Mouse (Mus musculus): Measurements from ENCODE around the gene Nt5dc3. TPM values are rescaled to one million over a fixed set of nuclear protein-coding genes. Genes with fewer than 3 reads are reported as not detected.

The Nt5dc3 gene
- polyA plus RNA-seq, 1 experiment = 8.8 TPM

DNA sequence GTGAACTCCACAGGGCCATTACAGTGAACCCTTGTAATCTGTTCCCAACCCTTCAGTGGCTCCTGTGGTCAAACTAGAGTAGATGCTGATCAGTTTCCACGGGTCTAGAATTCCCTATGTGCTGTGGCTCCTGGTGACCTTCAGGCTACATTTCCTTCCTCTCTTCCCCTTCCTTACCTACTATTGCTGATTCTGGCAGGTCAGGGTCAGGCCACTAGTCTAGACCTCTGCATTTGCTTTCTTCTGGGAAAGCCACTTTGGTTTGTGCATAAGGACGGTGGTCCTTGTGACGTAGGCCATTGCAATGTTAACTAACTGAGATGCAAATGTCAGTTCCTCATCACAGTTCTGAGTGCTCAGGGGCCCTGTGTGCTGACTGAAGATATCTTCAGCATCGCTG lies 81.6 kb downstream of the Nt5dc3 start:
- no peaks in the 10 kb centered on the region for H3K36me3 ChIP-seq (ENCODE audit: control insufficient read depth, insufficient read depth, low read length, poor library complexity, severe bottlenecking)
- no peak overlapping the region for H3K4me3 ChIP-seq (ENCODE audit: low read depth, low read length)
- H3K9me3 ChIP-seq (replicated peaks; ENCODE audit: control insufficient read depth, insufficient read depth, low read length, poor library complexity, severe bottlenecking) = no peaks in the 10 kb centered on the region
- TF ChIP-seq EP300 (IDR thresholded peaks at IDR 0.05; ENCODE audit: insufficient read depth, low read depth, low read length) (no peak), POLR2A (IDR thresholded peaks at IDR 0.05; ENCODE audit: insufficient read depth, low read length) (no peak), CTCF (IDR thresholded peaks at IDR 0.05; ENCODE audit: low read depth, low read length) (no peak)
- H3K9ac ChIP-seq (ENCODE audit: low read depth, poor library complexity, severe bottlenecking) = no peak overlapping the region
- H3K4me1 ChIP-seq (ENCODE audit: control insufficient read depth, insufficient read depth, low read length) = no peaks in the 10 kb centered on the region
- H3K27me3 ChIP-seq (ENCODE audit: control insufficient read depth, insufficient read depth, low read length, poor library complexity, severe bottlenecking) = no peaks in the 10 kb centered on the region
- H3K27ac ChIP-seq (ENCODE audit: insufficient read depth, low read length) = no peak overlapping the region

DNA sequence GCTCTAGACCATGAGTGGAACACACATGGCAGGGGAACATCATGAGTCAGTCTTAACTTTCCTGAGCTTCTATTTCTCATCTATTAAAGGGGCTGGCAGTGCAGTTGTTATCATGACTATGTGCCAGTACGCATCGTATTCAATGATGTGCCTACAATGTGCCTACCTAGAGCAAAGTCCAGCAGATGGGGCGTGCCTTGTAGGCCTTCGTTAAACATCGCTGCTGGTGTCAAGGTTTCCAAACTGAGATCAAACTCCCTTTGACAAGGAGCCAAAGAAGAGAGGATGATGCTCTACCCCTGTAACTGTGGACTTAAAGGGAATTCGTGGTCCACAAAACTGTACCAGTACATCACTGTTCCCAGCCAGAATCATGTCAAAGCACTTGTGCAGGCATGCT lies 83.7 kb downstream of the Nt5dc3 start:
- H3K9ac ChIP-seq (ENCODE audit: low read depth, poor library complexity, severe bottlenecking) = no peak overlapping the region
- TF ChIP-seq POLR2A (IDR thresholded peaks at IDR 0.05; ENCODE audit: insufficient read depth, low read length) (no peak), CTCF (IDR thresholded peaks at IDR 0.05; ENCODE audit: low read depth, low read length) (no peak), EP300 (IDR thresholded peaks at IDR 0.05; ENCODE audit: insufficient read depth, low read depth, low read length) (no peak)

DNA sequence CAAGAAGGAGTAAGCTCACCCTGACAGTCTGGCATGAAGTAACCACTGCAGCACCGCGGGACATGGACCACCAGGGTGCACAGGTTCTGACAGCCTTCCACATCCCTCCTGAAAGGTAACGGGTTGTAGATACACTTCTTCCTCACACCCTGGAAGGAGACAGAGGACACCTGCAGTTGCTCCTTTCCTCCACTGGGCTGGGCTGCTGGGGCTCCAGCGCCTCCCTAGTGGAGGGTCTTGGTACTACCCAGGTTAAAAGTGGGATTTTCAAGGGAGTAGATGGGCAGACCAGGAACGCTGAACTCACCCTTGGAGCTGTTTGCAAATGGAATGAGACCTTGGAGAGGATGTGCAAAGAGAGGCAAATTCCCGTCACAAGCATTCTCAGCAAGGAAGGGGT lies 84.6 kb downstream of the Nt5dc3 start:
- Histone ChIP-seq H3K9me3 (replicated peaks; ENCODE audit: control insufficient read depth, insufficient read depth, low read length, poor library complexity, severe bottlenecking) (no peaks in the 10 kb centered on the region), H3K4me3 (ENCODE audit: low read depth, low read length) (no peak overlapping the region), H3K4me1 (ENCODE audit: control insufficient read depth, insufficient read depth, low read length) (no peaks in the 10 kb centered on the region), H3K27me3 (ENCODE audit: control insufficient read depth, insufficient read depth, low read length, poor library complexity, severe bottlenecking) (no peaks in the 10 kb centered on the region), H3K9ac (ENCODE audit: low read depth, poor library complexity, severe bottlenecking) (no peak overlapping the region), H3K36me3 (ENCODE audit: control insufficient read depth, insufficient read depth, low read length, poor library complexity, severe bottlenecking) (no peaks in the 10 kb centered on the region), H3K27ac (ENCODE audit: insufficient read depth, low read length) (no peak overlapping the region)
- TF ChIP-seq CTCF (IDR thresholded peaks at IDR 0.05; ENCODE audit: low read depth, low read length) (no peak), EP300 (IDR thresholded peaks at IDR 0.05; ENCODE audit: insufficient read depth, low read depth, low read length) (no peak), POLR2A (IDR thresholded peaks at IDR 0.05; ENCODE audit: insufficient read depth, low read length) (no peak)

More for the DNA sequence above, 83.7 kb downstream of the Nt5dc3 start:
- Histone ChIP-seq H3K9me3 (replicated peaks; ENCODE audit: control insufficient read depth, insufficient read depth, low read length, poor library complexity, severe bottlenecking) (no peaks in the 10 kb centered on the region), H3K36me3 (ENCODE audit: control insufficient read depth, insufficient read depth, low read length, poor library complexity, severe bottlenecking) (no peaks in the 10 kb centered on the region), H3K4me3 (ENCODE audit: low read depth, low read length) (no peak overlapping the region), H3K4me1 (ENCODE audit: control insufficient read depth, insufficient read depth, low read length) (no peaks in the 10 kb centered on the region), H3K27me3 (ENCODE audit: control insufficient read depth, insufficient read depth, low read length, poor library complexity, severe bottlenecking) (no peaks in the 10 kb centered on the region), H3K27ac (ENCODE audit: insufficient read depth, low read length) (no peak overlapping the region)

DNA sequence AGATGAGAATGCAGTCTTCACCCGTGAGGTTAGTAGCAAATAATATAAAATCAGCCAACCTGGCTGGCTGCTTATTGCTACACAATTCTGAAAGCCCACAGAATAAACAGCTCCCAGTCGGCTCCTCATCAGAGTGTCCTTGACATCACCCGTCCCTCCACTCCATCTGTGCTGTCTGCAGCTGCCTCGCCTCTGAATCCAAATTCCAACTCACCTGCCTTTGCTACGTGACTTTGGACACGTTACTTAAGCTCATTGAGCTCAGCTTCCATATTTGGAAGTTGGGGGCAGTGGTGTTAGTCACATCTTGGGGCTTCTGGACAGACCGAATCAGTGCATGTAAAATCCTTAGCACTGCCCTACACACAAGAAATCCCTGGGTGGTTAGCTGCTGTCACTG lies 93.3 kb downstream of the Nt5dc3 start:
- Histone ChIP-seq H3K27ac (ENCODE audit: insufficient read depth, low read length) (no peak overlapping the region), H3K9me3 (replicated peaks; ENCODE audit: control insufficient read depth, insufficient read depth, low read length, poor library complexity, severe bottlenecking) (no peaks in the 10 kb centered on the region), H3K36me3 (ENCODE audit: control insufficient read depth, insufficient read depth, low read length, poor library complexity, severe bottlenecking) (no peaks in the 10 kb centered on the region), H3K4me3 (ENCODE audit: low read depth, low read length) (no peak overlapping the region), H3K9ac (ENCODE audit: low read depth, poor library complexity, severe bottlenecking) (no peak overlapping the region), H3K4me1 (ENCODE audit: control insufficient read depth, insufficient read depth, low read length) (no peaks in the 10 kb centered on the region), H3K27me3 (ENCODE audit: control insufficient read depth, insufficient read depth, low read length, poor library complexity, severe bottlenecking) (no peaks in the 10 kb centered on the region)
- TF ChIP-seq EP300 (IDR thresholded peaks at IDR 0.05; ENCODE audit: insufficient read depth, low read depth, low read length) (no peak), POLR2A (IDR thresholded peaks at IDR 0.05; ENCODE audit: insufficient read depth, low read length) (no peak), CTCF (IDR thresholded peaks at IDR 0.05; ENCODE audit: low read depth, low read length) (no peak)

DNA sequence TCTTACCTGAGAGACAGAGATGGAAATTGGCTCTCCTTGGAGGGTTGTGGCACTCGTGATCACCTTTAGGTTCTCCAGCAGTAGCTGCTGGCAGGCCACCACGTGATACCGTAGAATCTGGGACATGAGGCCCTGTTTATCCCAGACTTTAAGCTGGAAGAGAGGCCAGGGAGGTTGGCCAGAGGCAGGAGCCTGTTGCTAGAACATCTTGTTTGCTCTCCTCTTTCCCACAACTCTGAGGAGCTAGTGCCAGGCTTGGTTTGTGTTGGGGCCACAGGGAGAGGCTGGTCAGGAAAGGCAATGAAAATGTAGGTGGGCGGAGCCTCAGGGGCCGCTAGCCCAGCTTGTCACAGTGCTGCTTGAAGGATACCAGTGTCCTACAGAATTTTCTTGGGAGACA lies 93.8 kb downstream of the Nt5dc3 start:
- Histone ChIP-seq H3K27me3 (ENCODE audit: control insufficient read depth, insufficient read depth, low read length, poor library complexity, severe bottlenecking) (no peaks in the 10 kb centered on the region), H3K4me3 (ENCODE audit: low read depth, low read length) (no peak overlapping the region), H3K9ac (ENCODE audit: low read depth, poor library complexity, severe bottlenecking) (no peak overlapping the region), H3K36me3 (ENCODE audit: control insufficient read depth, insufficient read depth, low read length, poor library complexity, severe bottlenecking) (no peaks in the 10 kb centered on the region), H3K4me1 (ENCODE audit: control insufficient read depth, insufficient read depth, low read length) (no peaks in the 10 kb centered on the region), H3K9me3 (replicated peaks; ENCODE audit: control insufficient read depth, insufficient read depth, low read length, poor library complexity, severe bottlenecking) (no peaks in the 10 kb centered on the region), H3K27ac (ENCODE audit: insufficient read depth, low read length) (no peak overlapping the region)
- TF ChIP-seq EP300 (IDR thresholded peaks at IDR 0.05; ENCODE audit: insufficient read depth, low read depth, low read length) (no peak), CTCF (IDR thresholded peaks at IDR 0.05; ENCODE audit: low read depth, low read length) (no peak), POLR2A (IDR thresholded peaks at IDR 0.05; ENCODE audit: insufficient read depth, low read length) (no peak)

DNA sequence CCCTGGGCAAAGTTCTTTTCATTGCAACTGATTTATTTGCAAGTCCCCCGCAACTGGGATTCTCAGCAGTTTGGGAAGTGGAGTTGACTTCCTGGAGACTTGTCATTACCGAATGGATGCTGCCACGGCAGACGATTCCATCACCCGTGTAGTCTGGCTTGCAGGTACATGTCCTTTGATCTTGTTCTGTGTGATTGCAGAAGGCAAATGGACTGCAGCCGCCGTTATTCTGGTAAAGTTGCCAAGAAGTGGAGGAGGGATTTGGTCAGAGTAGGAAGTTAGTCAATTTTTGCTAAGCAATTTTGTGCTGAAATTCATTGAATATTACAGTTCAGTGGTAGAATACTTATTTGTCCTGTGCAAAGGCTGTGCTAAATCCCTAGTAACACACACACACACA lies 99.9 kb downstream of the Nt5dc3 start:
- no peak overlapping the region for H3K4me3 ChIP-seq (ENCODE audit: low read depth, low read length)
- no peaks in the 10 kb centered on the region for H3K9me3 ChIP-seq (replicated peaks; ENCODE audit: control insufficient read depth, insufficient read depth, low read length, poor library complexity, severe bottlenecking)
- no peak overlapping the region for H3K9ac ChIP-seq (ENCODE audit: low read depth, poor library complexity, severe bottlenecking)
- TF ChIP-seq CTCF (IDR thresholded peaks at IDR 0.05; ENCODE audit: low read depth, low read length) (no peak), POLR2A (IDR thresholded peaks at IDR 0.05; ENCODE audit: insufficient read depth, low read length) (no peak), EP300 (IDR thresholded peaks at IDR 0.05; ENCODE audit: insufficient read depth, low read depth, low read length) (no peak)
- no peak overlapping the region for H3K27ac ChIP-seq (ENCODE audit: insufficient read depth, low read length)
- H3K4me1 ChIP-seq (ENCODE audit: control insufficient read depth, insufficient read depth, low read length) = no peaks in the 10 kb centered on the region
- H3K36me3 ChIP-seq (ENCODE audit: control insufficient read depth, insufficient read depth, low read length, poor library complexity, severe bottlenecking) = no peaks in the 10 kb centered on the region
- no peaks in the 10 kb centered on the region for H3K27me3 ChIP-seq (ENCODE audit: control insufficient read depth, insufficient read depth, low read length, poor library complexity, severe bottlenecking)
